Mouse (Mus musculus) MEL (cell line): ENCODE measurements around the gene P2ry13. TPM values are rescaled to one million over a fixed set of nuclear protein-coding genes. Genes with fewer than 3 reads are reported as not detected.

Experiments
- DNase-seq: peaks from one replicate; pipeline ENCODE4 v3.0.0; 2011; ENCODE audit warnings: low read depth, low spot score
- H3K27ac ChIP-seq: 2 replicates; pipeline ENCODE4 v1.5.1; 2012; ENCODE audit warnings: low read depth, mild to moderate bottlenecking, control low read depth, low read length, moderate library complexity; ENCODE audit not compliant: control insufficient read depth
- H3K27me3 ChIP-seq, 2 experiments: fragments of 150-350 bp in 1 of 2; sonication (generic) in 1 of 2; 2 replicates each; pipeline ENCODE4 v1.6.1; 2012; ENCODE audit warnings: low read length in 2 of 2, mild to moderate bottlenecking in 2 of 2, improper control_type of control experiment in 1 of 2, moderate library complexity in 1 of 2; ENCODE audit not compliant: insufficient read depth in 2 of 2, control insufficient read depth in 1 of 2
- H3K36me3 ChIP-seq, 2 experiments: 2 replicates each; pipeline ENCODE4 v1.6.1; 2012 to 2014; ENCODE audit warnings: low read length in 2 of 2, improper control_type of control experiment in 1 of 2, inconsistent platforms in 1 of 2, mild to moderate bottlenecking in 1 of 2; ENCODE audit not compliant: insufficient read depth in 2 of 2, control insufficient read depth in 1 of 2
- H3K4me1 ChIP-seq, 2 experiments: fragments of 150-350 bp in 1 of 2; sonication (generic) in 1 of 2; 2 replicates each; pipeline ENCODE4 v1.6.1; 2012; ENCODE audit warnings: low read length in 2 of 2, improper control_type of control experiment in 1 of 2, mild to moderate bottlenecking in 1 of 2; ENCODE audit not compliant: insufficient read depth in 2 of 2, control insufficient read depth in 1 of 2
- H3K4me3 ChIP-seq, 2 experiments: fragments of 150-350 bp in 1 of 2; sonication (generic) in 1 of 2; 2 replicates each; pipeline ENCODE4 v1.5.1; 2012; ENCODE audit warnings: low read depth in 2 of 2, low read length in 2 of 2, mild to moderate bottlenecking in 2 of 2, moderate library complexity in 2 of 2, control low read depth in 1 of 2, improper control_type of control experiment in 1 of 2; ENCODE audit not compliant: control insufficient read depth in 1 of 2, insufficient read depth in 1 of 2
- H3K79me2 ChIP-seq: 2 replicates; pipeline ENCODE4 v1.6.1; 2012; ENCODE audit warnings: mild to moderate bottlenecking, low read length, moderate library complexity; ENCODE audit not compliant: control insufficient read depth, poor library complexity, insufficient read depth
- H3K9ac ChIP-seq: 2 replicates; pipeline ENCODE4 v1.6.1; 2012; ENCODE audit warnings: low read depth, mild to moderate bottlenecking, control low read depth, low read length, moderate library complexity; ENCODE audit not compliant: control insufficient read depth, poor library complexity, severe bottlenecking
- H3K9me3 ChIP-seq: fragments of 150-350 bp; sonication (generic); replicated peaks from 2 replicates; pipeline ENCODE4 v1.6.1; 2012; ENCODE audit warnings: mild to moderate bottlenecking, low read length, improper control_type of control experiment, moderate library complexity; ENCODE audit not compliant: insufficient read depth
- BHLHE40 ChIP-seq: IDR thresholded peaks from 2 replicates; pipeline ENCODE4 v1.6.1; 2012; ENCODE audit warnings: low read depth, mild to moderate bottlenecking, inconsistent platforms, low read length, improper control_type of control experiment, borderline replicate concordance
- CTCF ChIP-seq, 3 experiments: IDR thresholded peaks in 2 of 3; conservative IDR thresholded peaks in 1 of 3; 2 replicates each; pipeline ENCODE4 v1.5.1; 2011 to 2012; ENCODE audit warnings: low read length in 3 of 3, low read depth in 2 of 3, mild to moderate bottlenecking in 2 of 3, improper control_type of control experiment in 1 of 3, inconsistent platforms in 1 of 3, mixed read lengths in 1 of 3, moderate library complexity in 1 of 3; ENCODE audit not compliant: control insufficient read depth in 1 of 3, insufficient read depth in 1 of 3, poor library complexity in 1 of 3, severe bottlenecking in 1 of 3
- EP300 ChIP-seq, 2 experiments: IDR thresholded peaks; 2 replicates each; pipeline ENCODE4 v1.6.1; 2011; ENCODE audit warnings: improper control_type of control experiment in 2 of 2, low read length in 2 of 2, low read depth in 1 of 2, mild to moderate bottlenecking in 1 of 2
- KAT2A ChIP-seq: conservative IDR thresholded peaks from 2 replicates; pipeline ENCODE4 v1.6.1; 2012; ENCODE audit warnings: low read depth, low read length, improper control_type of control experiment, inconsistent platforms
- MAX ChIP-seq: IDR thresholded peaks from 2 replicates; pipeline ENCODE4 v1.6.1; 2011; ENCODE audit warnings: low read length, improper control_type of control experiment
- MEF2A ChIP-seq: IDR thresholded peaks from 2 replicates; pipeline ENCODE4 v1.6.1; 2014; ENCODE audit warnings: low read depth, mild to moderate bottlenecking, inconsistent platforms, low read length, improper control_type of control experiment; ENCODE audit not compliant: poor library complexity, insufficient replicate concordance, severe bottlenecking; ENCODE audit errors: extremely low read depth
- MXI1 ChIP-seq: IDR thresholded peaks from 2 replicates; pipeline ENCODE4 v1.6.1; 2011; ENCODE audit warnings: mild to moderate bottlenecking, low read depth, low read length, improper control_type of control experiment
- MYB ChIP-seq: IDR thresholded peaks from 2 replicates; pipeline ENCODE4 v1.6.1; 2011; ENCODE audit warnings: mild to moderate bottlenecking, low read depth, low read length, improper control_type of control experiment
- NELFE ChIP-seq: IDR thresholded peaks from 2 replicates; pipeline ENCODE4 v1.6.1; 2011; ENCODE audit warnings: low read depth, low read length, improper control_type of control experiment
- POLR2A ChIP-seq, 2 experiments: IDR thresholded peaks; 2 replicates each; pipeline ENCODE4 v1.6.1; 2011 to 2012; ENCODE audit warnings: low read length in 2 of 2, mild to moderate bottlenecking in 2 of 2, control low read depth in 1 of 2, improper control_type of control experiment in 1 of 2, low read depth in 1 of 2, moderate library complexity in 1 of 2; ENCODE audit not compliant: control insufficient read depth in 1 of 2, insufficient read depth in 1 of 2, poor library complexity in 1 of 2
- POLR2AphosphoS5 ChIP-seq: IDR thresholded peaks from 2 replicates; pipeline ENCODE4 v1.6.1; 2012; ENCODE audit warnings: low read depth, borderline replicate concordance, mild to moderate bottlenecking, inconsistent platforms, low read length, moderate library complexity, mixed read lengths
- RCOR1 ChIP-seq: IDR thresholded peaks from 2 replicates; pipeline ENCODE4 v1.6.1; 2012; ENCODE audit warnings: low read depth, mild to moderate bottlenecking, inconsistent platforms, low read length, improper control_type of control experiment
- SMC3 ChIP-seq: IDR thresholded peaks from 2 replicates; pipeline ENCODE4 v1.6.1; 2011; ENCODE audit warnings: low read depth, low read length, improper control_type of control experiment
- TCF12 ChIP-seq: IDR thresholded peaks from 2 replicates; pipeline ENCODE4 v1.6.1; 2014; ENCODE audit warnings: low read depth, mild to moderate bottlenecking, inconsistent platforms, low read length, improper control_type of control experiment, moderate library complexity
- UBTF ChIP-seq: IDR thresholded peaks from 2 replicates; pipeline ENCODE4 v1.6.1; 2012; ENCODE audit warnings: low read depth, mild to moderate bottlenecking, inconsistent platforms, low read length, improper control_type of control experiment, moderate library complexity, borderline replicate concordance; ENCODE audit not compliant: insufficient read depth
- ZKSCAN1 ChIP-seq: IDR thresholded peaks from 2 replicates; pipeline ENCODE4 v1.6.1; 2012; ENCODE audit warnings: low read depth, mild to moderate bottlenecking, inconsistent platforms, low read length, improper control_type of control experiment, moderate library complexity
- ZNF384 ChIP-seq: IDR thresholded peaks from 2 replicates; pipeline ENCODE4 v1.6.1; 2012; ENCODE audit warnings: low read depth, mild to moderate bottlenecking, inconsistent platforms, low read length, improper control_type of control experiment
- polyA plus RNA-seq, 2 experiments: library from polyadenylated mRNA; stranded (reverse) in 1 of 2; unstranded in 1 of 2; fragments of >175 nt in 1 of 2; fragments of >200 nt in 1 of 2; gene quantifications; 2 replicates each; pipeline versions ENCODE4 v1.2.1 to v1.2.4; 2012; ENCODE audit warnings: low replicate concordance in 2 of 2, low read depth in 1 of 2; ENCODE audit not compliant: insufficient read length in 2 of 2, insufficient read depth in 1 of 2, missing spikeins in 1 of 2
- total RNA-seq: library from RNA; depleted of rRNA; stranded (reverse); fragments of 300-350 nt; gene quantifications from 2 replicates; pipeline ENCODE4 v1.2.3, GENCODE M21; 2012

The P2ry13 gene
- total and polyA plus RNA-seq, 3 experiments, result not detected

GRCm38 (mm10) chr3:59203802-59204520 lies 6.7 kb downstream of the P2ry13 start:
- Histone ChIP-seq H3K9me3 (no peaks in the 10 kb centered on the region), H3K27me3 (no peaks in the 10 kb centered on the region; a peak in 2 of 4 replicates)

GRCm38 (mm10) chr3:59197329-59197948 lies 13.2 kb downstream of the P2ry13 start:
- Histone ChIP-seq H3K27ac (no peak overlapping the region), H3K36me3 (no peaks in the 10 kb centered on the region), H3K9me3 (no peaks in the 10 kb centered on the region), H3K4me1 (no peaks in the 10 kb centered on the region), H3K9ac (no peak overlapping the region), H3K4me3 (no peak overlapping the region), H3K27me3 (peaks cover 2 to 6% of the 10 kb centered on the region in 2 experiments), H3K79me2 (no peaks in the 10 kb centered on the region)
- TF ChIP-seq MAX, result no peak
- TF ChIP-seq MXI1, result no peak
- no peak for TF ChIP-seq KAT2A
- TF ChIP-seq CTCF (IDR thresholded peaks at IDR 0.05 in 2 of 3, conservative IDR thresholded peaks at IDR 0.05 in 1 of 3; ENCODE audit: control insufficient read depth in 1 of 3, insufficient read depth in 1 of 3, low read depth in 2 of 3, low read length in 3 of 3, poor library complexity in 1 of 3, severe bottlenecking in 1 of 3), result no peak
- TF ChIP-seq TCF12, result no peak
- DNase-seq, result no peak

More at GRCm38 (mm10) chr3:59203802-59204520, 6.7 kb downstream of the P2ry13 start:
- no peak overlapping the region for H3K9ac ChIP-seq
- no peak for TF ChIP-seq POLR2AphosphoS5
- TF ChIP-seq SMC3, result no peak
- no peak for TF ChIP-seq MYB
- no peak for TF ChIP-seq EP300 (IDR thresholded peaks at IDR 0.05; ENCODE audit: low read depth in 1 of 2, low read length in 2 of 2)
- no peak for TF ChIP-seq MEF2A
- no peak for TF ChIP-seq POLR2A (IDR thresholded peaks at IDR 0.05; ENCODE audit: control insufficient read depth in 1 of 2, insufficient read depth in 1 of 2, low read depth in 1 of 2, low read length in 2 of 2, poor library complexity in 1 of 2)
- TF ChIP-seq, all 39 proteins: peak for 0
- H3K36me3 ChIP-seq, result no peaks in the 10 kb centered on the region
- H3K4me3 ChIP-seq, result no peak overlapping the region
- DNase-seq, result no peak
- H3K79me2 ChIP-seq, result no peaks in the 10 kb centered on the region
- H3K4me1 ChIP-seq, result no peaks in the 10 kb centered on the region
- H3K27ac ChIP-seq, result no peak overlapping the region

- H3K27me3 ChIP-seq, result peaks cover 4 to 9% of the 10 kb centered on the region in 2 experiments
- H3K36me3 ChIP-seq, result no peaks in the 10 kb centered on the region
Measured at GRCm38 (mm10) chr3:59194938-59195337, 15.7 kb downstream of the P2ry13 start, which contains the start of gene Gpr87. Gene Gpr87, minus strand, starts transcription at chr3:59195104.

More at GRCm38 (mm10) chr3:59194938-59195337, 15.7 kb downstream of the P2ry13 start, which contains the start of gene Gpr87:
- Histone ChIP-seq H3K4me1 (no peaks in the 10 kb centered on the region), H3K79me2 (no peaks in the 10 kb centered on the region), H3K9me3 (no peaks in the 10 kb centered on the region), H3K27ac (no peak within 1 kb of the TSS), H3K9ac (no peak within 1 kb of the TSS), H3K4me3 (no peak within 1 kb of the TSS)
- no peak for TF ChIP-seq POLR2A (IDR thresholded peaks at IDR 0.05; ENCODE audit: control insufficient read depth in 1 of 2, insufficient read depth in 1 of 2, low read depth in 1 of 2, low read length in 2 of 2, poor library complexity in 1 of 2)
- no peak for TF ChIP-seq TCF12
- no peak for TF ChIP-seq NELFE
- TF ChIP-seq MXI1, result no peak
- TF ChIP-seq UBTF, result no peak
- TF ChIP-seq CTCF (IDR thresholded peaks at IDR 0.05 in 2 of 3, conservative IDR thresholded peaks at IDR 0.05 in 1 of 3; ENCODE audit: control insufficient read depth in 1 of 3, insufficient read depth in 1 of 3, low read depth in 2 of 3, low read length in 3 of 3, poor library complexity in 1 of 3, severe bottlenecking in 1 of 3), result no peak
- no peak for TF ChIP-seq ZNF384
- no peak for TF ChIP-seq MEF2A
- TF ChIP-seq EP300 (IDR thresholded peaks at IDR 0.05; ENCODE audit: low read depth in 1 of 2, low read length in 2 of 2), result no peak
- TF ChIP-seq RCOR1, result no peak
- no peak for TF ChIP-seq SMC3
- no peak for TF ChIP-seq ZKSCAN1
- TF ChIP-seq BHLHE40, result no peak
- DNase-seq, result no peak
